Mouse (Mus musculus) gastrocnemius, postnatal 36 days (tissue): ENCODE results near the gene Hif3a. TPM values are rescaled to one million over a fixed set of nuclear protein-coding genes. Genes with fewer than 3 reads are reported as not detected.

Source experiments
- DNase-seq, 2 experiments: peaks; one replicate each; pipeline ENCODE4 v3.0.0; 2022
- intact Hi-C: fragments of 180-260 bp; cut with DNase I; formaldehyde crosslinking; loops from one replicate; pipeline ENCODE4 v1.15.1; 2025
- total RNA-seq, 2 experiments: library from RNA; stranded (reverse); gene quantifications; 2 replicates each; pipeline ENCODE4 v1.2.3; 2021

The Hif3a gene
- total RNA-seq, 2 experiments from 2014 or later, result 1.2 to 1.3 TPM

GRCm38 (mm10) chr7:17025896-17026622 is 36.2 kb downstream of the Hif3a start:
- DNase-seq, result no peak

GRCm38 (mm10) chr7:17025505-17025894 is 36.7 kb downstream of the Hif3a start:
- no peak for DNase-seq
- intact Hi-C loops, result no loop called here

More at GRCm38 (mm10) chr7:17025896-17026622, 36.2 kb downstream of the Hif3a start:
- intact Hi-C loops, result no loop called here

GRCm38 (mm10) chr7:17024814-17025504 is 37.3 kb downstream of the Hif3a start:
- intact Hi-C loops, result no loop called here
- DNase-seq, result no peak

- DNase-seq, result no peak
- intact Hi-C loops, result no loop called here
Observed at GRCm38 (mm10) chr7:17024141-17024540, 38.1 kb downstream of the Hif3a start.

- no peak for DNase-seq
Observed at GRCm38 (mm10) chr7:17023701-17024100, 38.5 kb downstream of the Hif3a start.

GRCm38 (mm10) chr7:17022176-17022575 is 40.1 kb downstream of the Hif3a start:
- intact Hi-C loops, result no loop called here
- no peak for DNase-seq

More at GRCm38 (mm10) chr7:17023701-17024100, 38.5 kb downstream of the Hif3a start:
- intact Hi-C loops, result no loop called here

- intact Hi-C loops, result no loop called here
- DNase-seq, result no peak
Observed at GRCm38 (mm10) chr7:17019426-17020166, 42.6 kb downstream of the Hif3a start.

GRCm38 (mm10) chr7:17017921-17018320 is 44.3 kb downstream of the Hif3a start:
- intact Hi-C loops, result no loop called here
- DNase-seq, result no peak

GRCm38 (mm10) chr7:17017036-17017435 is 45.2 kb downstream of the Hif3a start:
- intact Hi-C loops, result no loop called here
- peak; percentile 87 to 95 for DNase-seq

- no peak for DNase-seq
- intact Hi-C loops, result no loop called here
Observed at GRCm38 (mm10) chr7:17015381-17015780, 46.8 kb downstream of the Hif3a start.

GRCm38 (mm10) chr7:17011909-17012590 is 50.2 kb downstream of the Hif3a start:
- intact Hi-C loops, result no loop called here
- no peak for DNase-seq

- intact Hi-C loops, result no loop called here
- DNase-seq, result no peak
Observed at GRCm38 (mm10) chr7:17010010-17010347, 52.2 kb downstream of the Hif3a start.

GRCm38 (mm10) chr7:17009326-17010009 is 52.8 kb downstream of the Hif3a start:
- DNase-seq, result no peak
- intact Hi-C loops, result loop anchor here (5.0 kb wide), 1 partner anchor 43 kb away; no protein-coding TSS in a partner anchor

- intact Hi-C loops, result loop anchor here (5.0 kb wide), 1 partner anchor 45 kb away; no protein-coding TSS in a partner anchor
- no peak for DNase-seq
Observed at GRCm38 (mm10) chr7:17007300-17007699, 54.9 kb downstream of the Hif3a start.

GRCm38 (mm10) chr7:17004716-17005115 is 57.5 kb downstream of the Hif3a start:
- no peak for DNase-seq
- intact Hi-C loops, result loop anchor here (5.0 kb wide), 1 partner anchor 48 kb away; no protein-coding TSS in a partner anchor

- DNase-seq, result no peak
- intact Hi-C loops, result no loop called here
Observed at GRCm38 (mm10) chr7:17003230-17003960, 58.8 kb downstream of the Hif3a start.

- intact Hi-C loops, result loop anchor here (1.0 kb wide), 1 partner anchor 51 kb away; no protein-coding TSS in a partner anchor
- DNase-seq, result peak; percentile 71 to 76
Observed at GRCm38 (mm10) chr7:17002375-17003195, 59.6 kb downstream of the Hif3a start.

- peak; percentile 82 to 93 for DNase-seq
- intact Hi-C loops, result loop anchor here (1.0 kb wide), 1 partner anchor 67 kb away; no protein-coding TSS in a partner anchor
Observed at GRCm38 (mm10) chr7:16999650-17000049, 62.6 kb downstream of the Hif3a start.
